Mouse (Mus musculus) lung, postnatal 14 days (tissue): ENCODE measurements at regions not wholly inside any gene's neighbourhood (a gene's known extent, or its start where the extent isn't known, plus 50 kb on each side); places are given as distances from the start of the nearest gene placed in this dataset.

ENCODE experiments used
- DNase-seq: peaks from one replicate; pipeline ENCODE4 v3.0.0; 2021

- DNase-seq = no peak
Measured at GRCm38 (mm10) chr13:31681571-31681970, 56.0 kb downstream of the Foxf2 start.

DNA sequence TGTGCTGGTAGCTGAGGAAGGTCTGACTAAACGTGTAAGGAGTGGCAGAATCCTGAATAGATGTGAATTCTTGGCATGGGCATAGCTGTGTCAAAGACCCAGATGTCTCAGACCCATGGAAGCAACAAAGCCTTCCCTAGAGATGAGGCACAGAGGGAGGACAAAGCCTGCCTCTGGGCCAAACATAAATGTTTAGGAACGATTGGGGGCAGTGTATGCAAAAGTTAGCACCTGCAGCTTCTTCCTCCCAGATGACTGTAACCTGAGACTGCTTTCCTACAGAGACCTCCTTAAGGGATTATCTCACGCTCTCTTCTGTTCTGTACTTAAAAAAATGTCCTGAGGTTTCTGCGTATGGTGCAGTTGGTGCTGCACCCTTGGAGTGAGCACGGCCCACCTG, 57.7 kb downstream of the Foxf2 start:
- DNase-seq = no peak

GRCm38 (mm10) chr13:31688531-31688930, 62.9 kb downstream of the Foxf2 start:
- DNase-seq = no peak

DNA sequence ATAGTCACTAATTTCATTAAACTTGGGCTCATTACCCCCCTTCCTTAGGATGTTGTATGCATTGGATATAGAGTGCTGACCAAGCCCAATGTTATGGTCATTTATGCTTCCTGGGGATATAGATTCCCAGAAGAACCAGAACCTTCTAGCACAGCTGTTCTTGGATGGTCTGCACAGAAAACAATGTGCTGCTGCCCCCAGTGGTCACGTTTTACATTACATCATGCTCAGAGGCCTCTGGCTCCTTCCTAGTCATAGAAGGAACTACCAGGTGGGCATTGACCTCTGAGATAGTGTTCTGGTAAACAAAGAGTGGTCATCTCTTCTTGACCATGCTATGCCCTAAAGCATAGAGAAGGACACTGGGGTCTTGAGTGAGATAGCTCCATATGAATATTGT, 63.7 kb downstream of the Foxf2 start:
- DNase-seq = peak; percentile 29

GRCm38 (mm10) chr13:31695725-31696124, 70.1 kb downstream of the Foxf2 start:
- DNase-seq = no peak

DNA sequence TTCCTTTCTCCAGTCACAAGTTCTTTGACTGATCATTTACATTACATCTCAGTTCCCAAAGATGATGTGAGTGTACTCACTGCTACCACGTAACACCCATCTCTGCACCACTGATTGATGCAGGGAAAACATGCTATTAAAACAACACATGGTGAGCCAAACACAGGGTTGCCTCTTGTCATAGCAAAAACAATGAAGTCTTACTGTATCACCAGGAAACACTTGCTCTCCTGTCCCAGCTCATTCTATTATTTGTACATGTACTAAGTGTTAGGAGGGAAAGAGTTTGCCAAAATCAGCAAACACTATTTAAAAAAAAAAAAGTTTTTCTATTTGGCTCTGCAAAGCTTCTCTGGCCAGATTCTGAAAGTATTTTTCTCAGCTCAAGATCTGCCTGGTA, 78.6 kb downstream of the Foxf2 start:
- no peak for DNase-seq

DNA sequence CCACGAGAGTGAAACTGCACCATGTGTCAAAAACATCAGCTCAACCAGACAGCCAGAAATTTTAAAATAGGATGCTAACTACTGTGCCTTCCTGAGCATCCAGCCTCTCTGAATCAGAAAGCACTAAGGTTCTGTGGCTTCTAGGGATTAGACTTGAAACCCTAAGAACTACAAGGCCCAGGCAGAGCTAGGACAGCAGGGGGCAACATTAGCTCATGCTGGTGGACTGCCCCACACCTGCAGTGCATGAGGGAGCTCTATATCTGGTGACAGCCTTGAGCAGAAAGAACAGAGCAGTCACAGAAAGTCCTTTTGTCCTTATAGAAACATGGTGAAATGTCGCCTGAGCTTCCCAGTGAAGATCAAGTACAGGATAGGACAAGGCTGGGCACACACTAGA, 79.8 kb downstream of the Foxf2 start:
- no peak for DNase-seq

DNA sequence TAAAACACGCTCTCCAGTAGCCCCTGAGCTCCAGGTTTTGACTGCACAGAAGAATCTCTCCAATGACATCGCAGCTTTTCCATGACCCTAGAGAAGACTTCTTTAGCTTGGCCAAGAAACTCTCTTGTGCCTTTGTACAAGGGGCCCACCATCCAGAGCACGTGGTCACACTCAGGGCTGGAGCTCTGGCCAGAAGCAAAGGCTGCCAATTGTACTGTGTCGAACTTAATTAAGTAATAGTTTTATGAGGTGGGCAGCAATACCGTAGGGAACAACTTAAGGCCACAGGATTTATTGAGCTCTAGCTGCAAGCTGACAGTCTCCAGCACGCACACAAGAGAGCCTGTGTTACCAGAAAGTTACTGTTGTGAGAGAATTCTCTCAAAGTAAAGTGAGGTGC, 85.1 kb downstream of the Foxf2 start:
- DNase-seq = no peak

GRCm38 (mm10) chr13:31715683-31716082, 90.1 kb downstream of the Foxf2 start:
- DNase-seq = no peak

GRCm38 (mm10) chr13:31716771-31717170, 89.7 kb upstream of the Foxc1 start:
- DNase-seq = no peak

DNA sequence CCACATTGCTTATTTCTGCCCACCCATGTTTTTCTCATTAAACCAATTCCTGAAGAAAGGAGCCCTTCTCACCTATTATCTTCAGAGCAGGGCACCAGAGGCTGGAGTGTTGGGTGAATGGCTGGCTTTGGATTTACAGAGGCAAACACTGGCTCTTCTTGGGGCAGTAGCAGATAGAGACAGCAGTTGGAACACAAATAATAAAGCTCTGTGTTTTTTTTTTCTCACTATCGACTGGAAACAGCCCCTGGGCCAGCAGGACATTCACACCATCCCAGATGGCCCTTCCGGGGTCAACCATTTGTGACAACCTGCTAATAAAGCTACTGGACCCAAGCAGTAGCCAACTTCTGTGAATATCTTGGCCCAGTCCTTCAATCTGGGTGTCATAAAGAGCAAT, 85.7 kb upstream of the Foxc1 start:
- DNase-seq = no peak

GRCm38 (mm10) chr13:31728862-31729261, 77.6 kb upstream of the Foxc1 start:
- no peak for DNase-seq

- DNase-seq = no peak
Measured at GRCm38 (mm10) chr13:31746276-31746675, 60.2 kb upstream of the Foxc1 start.
